14 mouse cellular contexts compared by ENCODE assay signal in genomic region chr1:133981185-133981584, GRCm38 (mm10).
"Had no signal": no experiment of that assay in that cellular context is flagged by ENCODE, and none has a peak within 500 bp of the region (broad histone marks: within the 10 kb centered on the region; RNA-seq: fewer than 3 reads in every experiment).

No protein-coding gene starts in this region.

- DNase-seq: lung, embryonic 14.5 days; lung, postnatal 10 days; lung, postnatal 4 days; midbrain, embryonic 14.5 days; retina, postnatal 1 day; right cerebral cortex, postnatal 25 days; thymus, adult 18-20 months; thymus, postnatal 25 days had no signal

- H3K9me3 ChIP-seq: limb, embryonic 10.5 days; liver, embryonic 15.5 days; neural tube, embryonic 12.5 days had no signal

- H3K36me3 ChIP-seq: limb, embryonic 10.5 days; liver, embryonic 15.5 days; midbrain, embryonic 10.5 days; neural tube, embryonic 12.5 days had no signal

- H3K27ac ChIP-seq: left cerebral cortex, adult 2 months; limb, embryonic 10.5 days; liver, embryonic 15.5 days; midbrain, embryonic 10.5 days; neural tube, embryonic 12.5 days had no signal

- H3K4me3 ChIP-seq: left cerebral cortex, adult 2 months; limb, embryonic 10.5 days; liver, embryonic 15.5 days; midbrain, embryonic 10.5 days; neural tube, embryonic 12.5 days had no signal

- H3K4me2 ChIP-seq: liver, embryonic 11.5 days; liver, embryonic 15.5 days; lung, embryonic 14.5 days; neural tube, embryonic 12.5 days had no signal

- H3K4me1 ChIP-seq: liver, embryonic 15.5 days; midbrain, embryonic 10.5 days; neural tube, embryonic 12.5 days had no signal

- H3K9ac ChIP-seq: liver, embryonic 15.5 days; lung, embryonic 14.5 days; neural tube, embryonic 12.5 days had no signal

- H3K27me3 ChIP-seq: neural tube, embryonic 12.5 days had no signal
